Mouse (Mus musculus) kidney, adult 8-10 months (tissue): ENCODE data around the gene Vmn2r106.

Experiments used
- DNase-seq, 2 experiments: peaks; one replicate each; pipeline ENCODE4 v3.0.0; 2022

The Vmn2r106 gene

GRCm38 (mm10) chr17:20285453-20285852, at the start of gene Vmn2r106:
Vmn2r106 (minus strand) TSS chr17:20285553.
- no peak for DNase-seq

GRCm38 (mm10) chr17:20305790-20306189, 20.4 kb upstream of the Vmn2r106 start:
- DNase-seq, result no peak

GRCm38 (mm10) chr17:20286906-20287305, 1.6 kb upstream of the Vmn2r106 start:
- no peak for DNase-seq

GRCm38 (mm10) chr17:20255522-20255921, 29.8 kb downstream of the Vmn2r106 start:
- no peak for DNase-seq

DNA sequence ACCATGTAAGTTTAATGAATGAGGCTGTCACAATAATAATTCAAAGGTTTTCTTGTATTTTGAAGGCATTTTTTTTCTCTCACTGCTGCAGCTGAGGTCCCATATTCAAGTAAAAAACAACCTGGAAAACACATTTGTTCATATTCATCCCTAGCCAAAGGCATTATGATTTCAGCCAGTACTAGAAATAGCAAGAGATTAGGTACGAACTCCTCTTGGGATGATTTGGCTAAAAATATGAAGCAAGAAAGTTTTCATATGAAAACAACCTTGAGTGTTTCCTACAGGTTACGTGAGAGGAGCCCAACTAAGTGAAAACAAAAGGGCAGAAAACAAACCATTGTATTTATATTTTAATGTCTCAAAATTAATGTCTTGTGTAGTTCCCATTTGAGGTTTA, 50.4 kb downstream of the Vmn2r106 start, which contains the start of gene Vmn2r105:
Gene Vmn2r105 (minus strand): TSS at position 101 of the 400 bp plus-strand sequence.
- DNase-seq, result no peak
